Mouse (Mus musculus): Measurements from ENCODE around the gene Sept1.
"Not testable (repeated sequence)": the region's sequence is repeated elsewhere in the genome, so short reads cannot be mapped to it uniquely, and the experiment has no call there.

Sept1 gene

GRCm38 (mm10) chr7:127192989-127193388, 39.9 kb downstream of the Sept1 start:
- DNase-seq: no peak

GRCm38 (mm10) chr7:127190672-127191071, 42.3 kb downstream of the Sept1 start:
- DNase-seq: no peak

- peak; percentile 84 for DNase-seq
Observed at GRCm38 (mm10) chr7:127188305-127189276, 44.3 kb downstream of the Sept1 start.

GRCm38 (mm10) chr7:127187351-127187750, 45.6 kb downstream of the Sept1 start:
- no peak for DNase-seq

GRCm38 (mm10) chr7:127185601-127186000, 47.3 kb downstream of the Sept1 start:
- DNase-seq: peak; percentile 85

GRCm38 (mm10) chr7:127184720-127185119, 48.2 kb downstream of the Sept1 start:
- no peak for DNase-seq

GRCm38 (mm10) chr7:127183828-127184227, 49.1 kb downstream of the Sept1 start:
- DNase-seq: peak; percentile 91

GRCm38 (mm10) chr7:127183345-127183744, 49.6 kb downstream of the Sept1 start:
- no peak for DNase-seq

GRCm38 (mm10) chr7:127181724-127182123, 51.2 kb downstream of the Sept1 start:
- DNase-seq: not testable (repeated sequence)

- peak; percentile 84 for DNase-seq
Observed at GRCm38 (mm10) chr7:127180783-127181182, 52.1 kb downstream of the Sept1 start.

GRCm38 (mm10) chr7:127176937-127177336, 56.0 kb downstream of the Sept1 start:
- peak; percentile 73 for DNase-seq

- no peak for DNase-seq
Observed at GRCm38 (mm10) chr7:127166501-127166900, 66.4 kb downstream of the Sept1 start.

GRCm38 (mm10) chr7:127165607-127166493, 67.1 kb downstream of the Sept1 start:
- no peak for DNase-seq

Measured in heart, adult 11 months (tissue).